In genomic region chr13:114460306-114460892, GRCm38 (mm10) we compare ENCODE assay signal across 8 mouse cellular contexts. TPM values are rescaled to one million over a fixed set of nuclear protein-coding genes. Genes with fewer than 3 reads are reported as not detected.
A peak's percentile ranks its signal among the peaks of the same experiment; 100 is the strongest.
DNase-seq lines count a peak whose midpoint lies in the region; ATAC-seq and TF ChIP-seq lines count a peak whose summit lies in the region.

No protein-coding gene starts in this region.

- H3K27me3 ChIP-seq in intestine, postnatal 0 days (replicated peaks; ENCODE audit: control insufficient read depth, insufficient read depth, low read length): peaks cover 35% of the 10 kb centered on the region
- H3K27me3 ChIP-seq in lung, embryonic 15.5 days: peaks cover 60% of the 10 kb centered on the region

- H3K4me1 ChIP-seq in intestine, postnatal 0 days (replicated peaks; ENCODE audit: control insufficient read depth, insufficient read depth, low read length): no peaks in the 10 kb centered on the region
- H3K4me1 ChIP-seq in lung, embryonic 15.5 days: peaks cover 36% of the 10 kb centered on the region

- DNase-seq in ovary, adult 18-20 months (ENCODE audit: low spot score): peak; percentile 37
- no peak for DNase-seq in ovary, postnatal 10 days (ENCODE audit: low spot score)
- DNase-seq in cerebellum, adult 9-10 months: peak; percentile 67
- peak; percentile 26 for DNase-seq in gastrocnemius, postnatal 14 days
- DNase-seq in ovary, postnatal 36 days (ENCODE audit: low spot score): peak; percentile 55
- no peak for DNase-seq in urinary bladder, adult 2 months (ENCODE audit: low spot score)

- peak overlapping the region; percentile 99 for H3K4me2 ChIP-seq in intestine, postnatal 0 days (replicated peaks; ENCODE audit: low read depth)
- H3K4me2 ChIP-seq in lung, embryonic 15.5 days: peak overlapping the region; percentile 100

- WGBS in intestine, postnatal 0 days: 1% methylated on average over 29 of the region's 29 CpGs
- WGBS in lung, embryonic 15.5 days: under 1% methylated on average over 29 of the region's 29 CpGs

- no peaks in the 10 kb centered on the region for H3K36me3 ChIP-seq in intestine, postnatal 0 days (ENCODE audit: control insufficient read depth, insufficient read depth)
- H3K36me3 ChIP-seq in lung, embryonic 15.5 days: no peaks in the 10 kb centered on the region

- ATAC-seq in intestine, postnatal 0 days: no peak; the same call in 1 of the 2 replicates
- ATAC-seq in lung, embryonic 15.5 days (ENCODE audit: borderline replicate concordance, extremely low read depth, low FRiP score, low TSS enrichment): no peak

- peak overlapping the region; percentile 60 for H3K4me3 ChIP-seq in intestine, postnatal 0 days (ENCODE audit: low read depth, low read length)
- H3K4me3 ChIP-seq in lung, embryonic 15.5 days: peak overlapping the region; percentile 56

- H3K27ac ChIP-seq in intestine, postnatal 0 days (ENCODE audit: low read depth, low read length): no peak overlapping the region
- no peak overlapping the region for H3K27ac ChIP-seq in lung, embryonic 15.5 days

- no peak overlapping the region for H3K9ac ChIP-seq in intestine, postnatal 0 days (ENCODE audit: low read depth, low read length)
- no peak overlapping the region for H3K9ac ChIP-seq in lung, embryonic 15.5 days

- intact Hi-C loops in gastrocnemius, postnatal 14 days (cut with DNase I; ENCODE audit: low total_unique reads): loop anchor here (5.0 kb wide), 1 partner anchor 588 kb away; no protein-coding TSS in a partner anchor

- H3K9me3 ChIP-seq in intestine, postnatal 0 days (ENCODE audit: control insufficient read depth): no peaks in the 10 kb centered on the region
- no peaks in the 10 kb centered on the region for H3K9me3 ChIP-seq in lung, embryonic 15.5 days

- peak; percentile 84 for TF ChIP-seq CTCF in intestine, postnatal 0 days (IDR thresholded peaks at IDR 0.05; ENCODE audit: low read depth)

RNA-seq across cellular contexts. Expression of gene Fst, which starts 1.6 kb away (rescaled TPM):
- 10 to 100 TPM; 11.7 to 15.2 TPM for total RNA-seq in gastrocnemius, postnatal 14 days (2021)
- 12.8 and 14.3 TPM in 2 replicates for polyA plus RNA-seq in intestine, postnatal 0 days (2015; fragmentation: Nextera tagmentation; extraction: Ambion mirVana)
- polyA plus RNA-seq in lung, embryonic 15.5 days (2015; fragmentation: Nextera tagmentation; extraction: Ambion mirVana): 2.5 and 3.3 TPM in 2 replicates
- 4.6 and 5.7 TPM in 2 replicates for polyA plus RNA-seq in urinary bladder, adult 2 months (2012; rRNA removed)

Comparison
In these comparisons a context has a peak if more than half of its experiments do, and no peak if none do; other contexts are left out.
1. DNase-seq: peak in ovary, adult 18-20 months (single experiment), cerebellum, adult 9-10 months (single experiment), gastrocnemius, postnatal 14 days (single experiment) and ovary, postnatal 36 days (single experiment); none in ovary, postnatal 10 days (single experiment) and urinary bladder, adult 2 months (single experiment).